Mouse (Mus musculus) CH12.LX (cell line): Measurements from ENCODE around the gene Trmt10c. TPM values are rescaled to one million over a fixed set of nuclear protein-coding genes. Genes with fewer than 3 reads are reported as not detected.
A peak's percentile ranks its signal among the peaks of the same experiment; 100 is the strongest.

Source experiments
- DNase-seq: peaks from one replicate; pipeline ENCODE4 v3.0.0-alpha.2; 2013; ENCODE audit errors: extremely low read depth
- H3K27ac ChIP-seq: 2 replicates; pipeline ENCODE4 v1.5.1; 2012; ENCODE audit warnings: low read depth, mild to moderate bottlenecking, control low read depth, moderate library complexity; ENCODE audit not compliant: insufficient read depth
- H3K27me3 ChIP-seq: replicated peaks from 2 replicates; pipeline ENCODE3; 2012; ENCODE audit warnings: inconsistent platforms
- H3K36me3 ChIP-seq, 2 experiments: replicated peaks in 1 of 2; 2 replicates each; pipeline versions ENCODE3 to v1.6.1; 2012; ENCODE audit warnings: inconsistent platforms in 1 of 2, low read length in 1 of 2, mild to moderate bottlenecking in 1 of 2, mixed read lengths in 1 of 2, moderate library complexity in 1 of 2; ENCODE audit not compliant: control insufficient read depth in 1 of 2, insufficient read depth in 1 of 2
- H3K4me1 ChIP-seq, 2 experiments: 2 replicates each; pipeline ENCODE4 v1.6.1; 2012; ENCODE audit warnings: inconsistent platforms in 1 of 2, moderate library complexity in 1 of 2; ENCODE audit not compliant: insufficient read depth in 2 of 2, control insufficient read depth in 1 of 2
- H3K4me2 ChIP-seq: 2 replicates; pipeline ENCODE4 v1.6.1; 2012; ENCODE audit warnings: low read depth, mild to moderate bottlenecking, control low read depth; ENCODE audit not compliant: poor library complexity, insufficient read depth, severe bottlenecking
- H3K4me3 ChIP-seq, 3 experiments: fragments of 150-350 bp in 1 of 3; sonication (generic) in 1 of 3; replicated peaks in 1 of 3; 2 replicates each; pipeline versions ENCODE3 to v1.5.1; 2011 to 2012; ENCODE audit warnings: low read depth in 2 of 3, low read length in 2 of 3, mild to moderate bottlenecking in 2 of 3, moderate library complexity in 2 of 3, control low read depth in 1 of 3, improper control_type of control experiment in 1 of 3, inconsistent platforms in 1 of 3, mixed read lengths in 1 of 3; ENCODE audit not compliant: poor library complexity in 1 of 3
- H3K79me2 ChIP-seq: replicated peaks from 2 replicates; pipeline ENCODE4 v1.6.1; 2012; ENCODE audit warnings: mild to moderate bottlenecking, moderate library complexity; ENCODE audit not compliant: control insufficient read depth, poor library complexity, insufficient read depth, severe bottlenecking; ENCODE audit errors: extremely low read depth
- H3K9ac ChIP-seq: 2 replicates; pipeline ENCODE4 v1.6.1; 2012; ENCODE audit warnings: low read depth, mild to moderate bottlenecking, control low read depth, moderate library complexity; ENCODE audit not compliant: insufficient read depth
- H3K9me3 ChIP-seq: replicated peaks from 2 replicates; pipeline ENCODE3; 2012; ENCODE audit warnings: low read length, inconsistent platforms, mixed read lengths
- CHD1 ChIP-seq: IDR thresholded peaks from 2 replicates; pipeline ENCODE4 v1.6.1; 2012; ENCODE audit warnings: low read depth, low read length, improper control_type of control experiment, inconsistent platforms
- E2F4 ChIP-seq: IDR thresholded peaks from 2 replicates; pipeline ENCODE4 v1.6.1; 2011; ENCODE audit warnings: low read depth, low read length, improper control_type of control experiment; ENCODE audit not compliant: insufficient replicate concordance
- EP300 ChIP-seq: IDR thresholded peaks from 2 replicates; pipeline ENCODE4 v1.6.1; 2011; ENCODE audit warnings: low read length, improper control_type of control experiment
- GABPA ChIP-seq: IDR thresholded peaks from 2 replicates; pipeline ENCODE4 v1.6.1; 2012; ENCODE audit warnings: low read depth, low read length, improper control_type of control experiment, inconsistent platforms; ENCODE audit not compliant: insufficient replicate concordance
- IRF4 ChIP-seq: IDR thresholded peaks from 2 replicates; pipeline ENCODE4 v1.6.1; 2014; ENCODE audit warnings: low read depth, mild to moderate bottlenecking, inconsistent platforms, low read length, improper control_type of control experiment
- JUN ChIP-seq: IDR thresholded peaks from 2 replicates; pipeline ENCODE4 v1.6.1; 2011; ENCODE audit warnings: low read depth, mild to moderate bottlenecking, low read length, improper control_type of control experiment, moderate library complexity; ENCODE audit not compliant: insufficient read depth
- JUND ChIP-seq: conservative IDR thresholded peaks from 2 replicates; pipeline ENCODE4 v1.6.1; 2011; ENCODE audit warnings: low read depth, low read length, improper control_type of control experiment
- KAT2A ChIP-seq: IDR thresholded peaks from 2 replicates; pipeline ENCODE4 v1.6.1; 2012; ENCODE audit warnings: low read length, improper control_type of control experiment, inconsistent platforms; ENCODE audit not compliant: insufficient replicate concordance
- MAFK ChIP-seq: IDR thresholded peaks from 2 replicates; pipeline ENCODE4 v1.6.1; 2011; ENCODE audit warnings: low read length, improper control_type of control experiment; ENCODE audit not compliant: insufficient replicate concordance
- MAX ChIP-seq: IDR thresholded peaks from 2 replicates; pipeline ENCODE4 v1.6.1; 2011; ENCODE audit warnings: low read length, improper control_type of control experiment
- MYC ChIP-seq: IDR thresholded peaks from 2 replicates; pipeline ENCODE4 v1.6.1; 2011; ENCODE audit warnings: low read depth, mild to moderate bottlenecking, improper control_type of control experiment, low read length
- NRF1 ChIP-seq: IDR thresholded peaks from 2 replicates; pipeline ENCODE4 v1.6.1; 2014; ENCODE audit warnings: low read depth, mild to moderate bottlenecking, inconsistent platforms, low read length, improper control_type of control experiment, moderate library complexity
- PAX5 ChIP-seq: IDR thresholded peaks from 2 replicates; pipeline ENCODE4 v1.6.1; 2012; ENCODE audit warnings: low read length, inconsistent platforms, mixed read lengths
- POLR2AphosphoS2 ChIP-seq: IDR thresholded peaks from 2 replicates; pipeline ENCODE4 v1.6.1; 2011; ENCODE audit warnings: low read depth, low read length, improper control_type of control experiment
- RAD21 ChIP-seq: IDR thresholded peaks from 2 replicates; pipeline ENCODE4 v1.6.1; 2011; ENCODE audit warnings: low read depth, mild to moderate bottlenecking, low read length, improper control_type of control experiment, moderate library complexity
- RCOR1 ChIP-seq: conservative IDR thresholded peaks from 2 replicates; pipeline ENCODE4 v1.6.1; 2012; ENCODE audit warnings: low read depth, mild to moderate bottlenecking, inconsistent platforms, low read length, improper control_type of control experiment
- SIN3A ChIP-seq: IDR thresholded peaks from 2 replicates; pipeline ENCODE4 v1.6.1; 2012; ENCODE audit warnings: low read length, improper control_type of control experiment, inconsistent platforms
- SMC3 ChIP-seq: IDR thresholded peaks from 2 replicates; pipeline ENCODE4 v1.6.1; 2011; ENCODE audit warnings: low read depth, low read length, improper control_type of control experiment
- UBTF ChIP-seq: IDR thresholded peaks from 2 replicates; pipeline ENCODE4 v1.6.1; 2012; ENCODE audit warnings: low read depth, mild to moderate bottlenecking, inconsistent platforms, low read length, improper control_type of control experiment, moderate library complexity
- USF2 ChIP-seq: conservative IDR thresholded peaks from 2 replicates; pipeline ENCODE4 v1.6.1; 2011; ENCODE audit warnings: low read depth, low read length, improper control_type of control experiment
- ZC3H11A ChIP-seq: IDR thresholded peaks from 2 replicates; pipeline ENCODE4 v1.6.1; 2012; ENCODE audit warnings: low read depth, mild to moderate bottlenecking, inconsistent platforms, low read length, improper control_type of control experiment
- ZKSCAN1 ChIP-seq: IDR thresholded peaks from 2 replicates; pipeline ENCODE4 v1.6.1; 2012; ENCODE audit warnings: low read depth, inconsistent platforms, low read length, improper control_type of control experiment, borderline replicate concordance
- ZMIZ1 ChIP-seq: IDR thresholded peaks from 2 replicates; pipeline ENCODE4 v1.6.1; 2012; ENCODE audit warnings: low read depth, mild to moderate bottlenecking, inconsistent platforms, low read length, improper control_type of control experiment
- dilution Hi-C: fragments of 300-500 bp; cut with MboI; formaldehyde crosslinking; loops from 2 replicates; pipeline ENCODE4 v1.14.3; 2020; ENCODE audit warnings: low sequenced_read_pairs; ENCODE audit not compliant: extremely low pct_unique_long_range_greater_than_20kb, extremely low pct_ligation_motif_present
- in situ Hi-C: fragments of 300-500 bp; cut with MboI; formaldehyde crosslinking; loops from 3 replicates; pipeline ENCODE4 v1.14.3; 2019; ENCODE audit warnings: low sequenced_read_pairs, low pct_ligation_motif_present, low pct_unique_long_range_greater_than_20kb, mixed read lengths
- polyA plus RNA-seq: library from polyadenylated mRNA; unstranded; fragments of >175 nt; gene quantifications from 2 replicates; pipeline ENCODE4 v1.2.1, GENCODE M21; 2012; ENCODE audit warnings: low read depth; ENCODE audit not compliant: insufficient read length
- total RNA-seq, 2 experiments: library from RNA; depleted of rRNA; stranded (reverse); fragments of 300-350 nt in 1 of 2; fragments of >200 nt in 1 of 2; gene quantifications; 2 replicates each; pipeline ENCODE4 v1.2.3; 2012 to 2014

Trmt10c gene
- total and polyA plus RNA-seq, 3 experiments: 23.4 to 63.5 (median 26.6) TPM

GRCm38 (mm10) chr16:56027854-56028629 lies 9.6 kb downstream of the Trmt10c start:
- Histone ChIP-seq H3K27me3 (no peaks in the 10 kb centered on the region), H3K9me3 (no peaks in the 10 kb centered on the region), H3K79me2 (peaks cover 68% of the 10 kb centered on the region), H3K4me2 (peak overlapping the region; percentile 100), H3K9ac (peak overlapping the region; percentile 95), H3K27ac (no peak overlapping the region), H3K4me1 (peaks cover 20 to 70% of the 10 kb centered on the region in 2 experiments), H3K36me3 (peaks cover 22 to 55% of the 10 kb centered on the region in 2 experiments), H3K4me3 (peak overlapping the region; percentile 80 to 91 (median 84))
- in situ Hi-C loops: loop anchor here (5.0 kb wide), 1 partner anchor 36 kb away; no protein-coding TSS in a partner anchor
- dilution Hi-C loops: no loop called here
- TF ChIP-seq RCOR1 (0 out of 2 replicates have a peak, but pooled peaks have one; percentile 29), SIN3A (peak; percentile 61), CHD1 (0 out of 2 replicates have a peak, but pooled peaks have one; percentile 82), MAX (no peak), MYC (no peak), GABPA (no peak)
- no peak for DNase-seq

- TF ChIP-seq UBTF (no peak), IRF4 (no peak), MYC (no peak), JUN (no peak), POLR2AphosphoS2 (no peak), PAX5 (no peak), NRF1 (no peak), MAFK (no peak), USF2 (no peak), ZMIZ1 (no peak), GABPA (no peak), EP300 (no peak), RAD21 (no peak), E2F4 (no peak), ZKSCAN1 (no peak), JUND (no peak), CHD1 (no peak), SMC3 (no peak), ZC3H11A (no peak), KAT2A (no peak)
- Histone ChIP-seq H3K9ac (no peak overlapping the region), H3K36me3 (peaks cover 58 to 69% of the 10 kb centered on the region in 2 experiments), H3K9me3 (no peaks in the 10 kb centered on the region), H3K27ac (no peak overlapping the region), H3K27me3 (no peaks in the 10 kb centered on the region), H3K4me3 (no peak overlapping the region), H3K79me2 (peaks cover 46% of the 10 kb centered on the region), H3K4me1 (peaks cover 2 to 8% of the 10 kb centered on the region in 2 experiments; a peak in 2 of 4 replicates), H3K4me2 (no peak overlapping the region)
- dilution Hi-C loops: no loop called here
- in situ Hi-C loops: no loop called here
- DNase-seq: no peak
Measured at GRCm38 (mm10) chr16:56019660-56020059, 18.0 kb downstream of the Trmt10c start.
